Mouse (Mus musculus) CH12.LX (cell line): ENCODE results near the gene Hba-a2. TPM values are rescaled to one million over a fixed set of nuclear protein-coding genes. Genes with fewer than 3 reads are reported as not detected.
"Not testable (repeated sequence)": the region's sequence is repeated elsewhere in the genome, so short reads cannot be mapped to it uniquely, and the experiment has no call there.

Source experiments
- DNase-seq: peaks from one replicate; pipeline ENCODE4 v3.0.0-alpha.2; 2013; ENCODE audit errors: extremely low read depth
- H3K27ac ChIP-seq: 2 replicates; pipeline ENCODE4 v1.5.1; 2012; ENCODE audit warnings: low read depth, mild to moderate bottlenecking, control low read depth, moderate library complexity; ENCODE audit not compliant: insufficient read depth
- H3K27me3 ChIP-seq: replicated peaks from 2 replicates; pipeline ENCODE3; 2012; ENCODE audit warnings: inconsistent platforms
- H3K36me3 ChIP-seq, 2 experiments: replicated peaks in 1 of 2; 2 replicates each; pipeline versions ENCODE3 to v1.6.1; 2012; ENCODE audit warnings: inconsistent platforms in 1 of 2, low read length in 1 of 2, mild to moderate bottlenecking in 1 of 2, mixed read lengths in 1 of 2, moderate library complexity in 1 of 2; ENCODE audit not compliant: control insufficient read depth in 1 of 2, insufficient read depth in 1 of 2
- H3K4me1 ChIP-seq, 2 experiments: 2 replicates each; pipeline ENCODE4 v1.6.1; 2012; ENCODE audit warnings: inconsistent platforms in 1 of 2, moderate library complexity in 1 of 2; ENCODE audit not compliant: insufficient read depth in 2 of 2, control insufficient read depth in 1 of 2
- H3K4me2 ChIP-seq: 2 replicates; pipeline ENCODE4 v1.6.1; 2012; ENCODE audit warnings: low read depth, mild to moderate bottlenecking, control low read depth; ENCODE audit not compliant: poor library complexity, insufficient read depth, severe bottlenecking
- H3K4me3 ChIP-seq, 3 experiments: fragments of 150-350 bp in 1 of 3; sonication (generic) in 1 of 3; replicated peaks in 1 of 3; 2 replicates each; pipeline versions ENCODE3 to v1.5.1; 2011 to 2012; ENCODE audit warnings: low read depth in 2 of 3, low read length in 2 of 3, mild to moderate bottlenecking in 2 of 3, moderate library complexity in 2 of 3, control low read depth in 1 of 3, improper control_type of control experiment in 1 of 3, inconsistent platforms in 1 of 3, mixed read lengths in 1 of 3; ENCODE audit not compliant: poor library complexity in 1 of 3
- H3K79me2 ChIP-seq: replicated peaks from 2 replicates; pipeline ENCODE4 v1.6.1; 2012; ENCODE audit warnings: mild to moderate bottlenecking, moderate library complexity; ENCODE audit not compliant: control insufficient read depth, poor library complexity, insufficient read depth, severe bottlenecking; ENCODE audit errors: extremely low read depth
- H3K9ac ChIP-seq: 2 replicates; pipeline ENCODE4 v1.6.1; 2012; ENCODE audit warnings: low read depth, mild to moderate bottlenecking, control low read depth, moderate library complexity; ENCODE audit not compliant: insufficient read depth
- H3K9me3 ChIP-seq: replicated peaks from 2 replicates; pipeline ENCODE3; 2012; ENCODE audit warnings: low read length, inconsistent platforms, mixed read lengths
- CHD1 ChIP-seq: IDR thresholded peaks from 2 replicates; pipeline ENCODE4 v1.6.1; 2012; ENCODE audit warnings: low read depth, low read length, improper control_type of control experiment, inconsistent platforms
- CHD2 ChIP-seq: IDR thresholded peaks from 2 replicates; pipeline ENCODE4 v1.6.1; 2011; ENCODE audit warnings: low read length, improper control_type of control experiment
- CTCF ChIP-seq, 2 experiments: IDR thresholded peaks in 1 of 2; conservative IDR thresholded peaks in 1 of 2; 2 replicates each; pipeline ENCODE4 v1.5.1; 2011 to 2012; ENCODE audit warnings: low read depth in 2 of 2, low read length in 2 of 2, improper control_type of control experiment in 1 of 2, inconsistent platforms in 1 of 2, mild to moderate bottlenecking in 1 of 2, moderate library complexity in 1 of 2
- E2F4 ChIP-seq: IDR thresholded peaks from 2 replicates; pipeline ENCODE4 v1.6.1; 2011; ENCODE audit warnings: low read depth, low read length, improper control_type of control experiment; ENCODE audit not compliant: insufficient replicate concordance
- EP300 ChIP-seq: IDR thresholded peaks from 2 replicates; pipeline ENCODE4 v1.6.1; 2011; ENCODE audit warnings: low read length, improper control_type of control experiment
- ETS1 ChIP-seq: conservative IDR thresholded peaks from 2 replicates; pipeline ENCODE4 v1.6.1; 2012; ENCODE audit warnings: low read depth, mild to moderate bottlenecking, inconsistent platforms, low read length, improper control_type of control experiment, moderate library complexity
- IRF4 ChIP-seq: IDR thresholded peaks from 2 replicates; pipeline ENCODE4 v1.6.1; 2014; ENCODE audit warnings: low read depth, mild to moderate bottlenecking, inconsistent platforms, low read length, improper control_type of control experiment
- NELFE ChIP-seq: IDR thresholded peaks from 2 replicates; pipeline ENCODE4 v1.6.1; 2011; ENCODE audit warnings: low read depth, low read length, improper control_type of control experiment
- POLR2A ChIP-seq: IDR thresholded peaks from 2 replicates; pipeline ENCODE4 v1.6.1; 2011; ENCODE audit warnings: low read depth, mild to moderate bottlenecking, improper control_type of control experiment, low read length
- RAD21 ChIP-seq: IDR thresholded peaks from 2 replicates; pipeline ENCODE4 v1.6.1; 2011; ENCODE audit warnings: low read depth, mild to moderate bottlenecking, low read length, improper control_type of control experiment, moderate library complexity
- RCOR1 ChIP-seq: conservative IDR thresholded peaks from 2 replicates; pipeline ENCODE4 v1.6.1; 2012; ENCODE audit warnings: low read depth, mild to moderate bottlenecking, inconsistent platforms, low read length, improper control_type of control experiment
- TBP ChIP-seq: conservative IDR thresholded peaks from 2 replicates; pipeline ENCODE4 v1.6.1; 2011; ENCODE audit warnings: low read depth, low read length, improper control_type of control experiment
- TCF12 ChIP-seq: IDR thresholded peaks from 2 replicates; pipeline ENCODE4 v1.6.1; 2014; ENCODE audit warnings: low read depth, mild to moderate bottlenecking, inconsistent platforms, low read length, improper control_type of control experiment
- UBTF ChIP-seq: IDR thresholded peaks from 2 replicates; pipeline ENCODE4 v1.6.1; 2012; ENCODE audit warnings: low read depth, mild to moderate bottlenecking, inconsistent platforms, low read length, improper control_type of control experiment, moderate library complexity
- USF1 ChIP-seq: IDR thresholded peaks from 2 replicates; pipeline ENCODE4 v1.6.1; 2014; ENCODE audit warnings: low read depth, mild to moderate bottlenecking, inconsistent platforms, low read length, improper control_type of control experiment
- USF2 ChIP-seq: conservative IDR thresholded peaks from 2 replicates; pipeline ENCODE4 v1.6.1; 2011; ENCODE audit warnings: low read depth, low read length, improper control_type of control experiment
- ZKSCAN1 ChIP-seq: IDR thresholded peaks from 2 replicates; pipeline ENCODE4 v1.6.1; 2012; ENCODE audit warnings: low read depth, inconsistent platforms, low read length, improper control_type of control experiment, borderline replicate concordance
- ZNF384 ChIP-seq: IDR thresholded peaks from 2 replicates; pipeline ENCODE4 v1.6.1; 2012; ENCODE audit warnings: low read depth, low read length, improper control_type of control experiment, inconsistent platforms
- dilution Hi-C: fragments of 300-500 bp; cut with MboI; formaldehyde crosslinking; loops from 2 replicates; pipeline ENCODE4 v1.14.3; 2020; ENCODE audit warnings: low sequenced_read_pairs; ENCODE audit not compliant: extremely low pct_unique_long_range_greater_than_20kb, extremely low pct_ligation_motif_present
- in situ Hi-C: fragments of 300-500 bp; cut with MboI; formaldehyde crosslinking; loops from 3 replicates; pipeline ENCODE4 v1.14.3; 2019; ENCODE audit warnings: low sequenced_read_pairs, low pct_ligation_motif_present, low pct_unique_long_range_greater_than_20kb, mixed read lengths
- polyA plus RNA-seq: library from polyadenylated mRNA; unstranded; fragments of >175 nt; gene quantifications from 2 replicates; pipeline ENCODE4 v1.2.1, GENCODE M21; 2012; ENCODE audit warnings: low read depth; ENCODE audit not compliant: insufficient read length
- total RNA-seq, 2 experiments: library from RNA; depleted of rRNA; stranded (reverse); fragments of 300-350 nt in 1 of 2; fragments of >200 nt in 1 of 2; gene quantifications; 2 replicates each; pipeline ENCODE4 v1.2.3; 2012 to 2014

Gene Hba-a2
- total and polyA plus RNA-seq, 3 experiments: 2.9 to 10.3 (median 4.6) TPM

- H3K36me3 ChIP-seq, H3K4me2 ChIP-seq, H3K27ac ChIP-seq, in situ Hi-C loops, H3K79me2 ChIP-seq, H3K27me3 ChIP-seq, H3K9me3 ChIP-seq, DNase-seq, H3K4me3 ChIP-seq, dilution Hi-C loops, H3K9ac ChIP-seq: not testable (repeated sequence)
- TF ChIP-seq ZNF384: peak; percentile 63; the same call in 1 of the 2 replicates
- H3K4me1 ChIP-seq: peaks cover 0 to 12% of the 10 kb centered on the region in 2 experiments; a peak in 1 of 4 replicates
Observed at GRCm38 (mm10) chr11:32292819-32293218, 3.5 kb upstream of the Hba-a2 start.

- H3K36me3 ChIP-seq, H3K27me3 ChIP-seq, dilution Hi-C loops, H3K79me2 ChIP-seq, DNase-seq, H3K27ac ChIP-seq, H3K4me3 ChIP-seq, H3K9me3 ChIP-seq, in situ Hi-C loops, H3K4me2 ChIP-seq, H3K9ac ChIP-seq: not testable (repeated sequence)
- peaks cover 0 to 12% of the 10 kb centered on the region in 2 experiments; a peak in 1 of 4 replicates for H3K4me1 ChIP-seq
Observed at GRCm38 (mm10) chr11:32293479-32293878, 2.8 kb upstream of the Hba-a2 start.

GRCm38 (mm10) chr11:32297417-32297816, 1.1 kb downstream of the Hba-a2 start:
- H3K36me3 ChIP-seq, dilution Hi-C loops, H3K4me3 ChIP-seq, in situ Hi-C loops, H3K27ac ChIP-seq, H3K4me2 ChIP-seq, H3K79me2 ChIP-seq, H3K9ac ChIP-seq, DNase-seq, H3K9me3 ChIP-seq: not testable (repeated sequence)
- Histone ChIP-seq H3K27me3 (peaks cover 11% of the 10 kb centered on the region), H3K4me1 (peaks cover 5 to 11% of the 10 kb centered on the region in 2 experiments; a peak in 1 of 4 replicates)

GRCm38 (mm10) chr11:32297866-32298531, 1.7 kb downstream of the Hba-a2 start:
- Histone ChIP-seq H3K79me2 (no peaks in the 10 kb centered on the region), H3K27me3 (peaks cover 11% of the 10 kb centered on the region), H3K27ac (no peak overlapping the region), H3K9ac (no peak overlapping the region)
- TF ChIP-seq CHD1 (no peak), EP300 (no peak), USF1 (no peak), UBTF (no peak), RCOR1 (no peak), ZKSCAN1 (no peak), CTCF (conservative IDR thresholded peaks at IDR 0.05 in 1 of 2, IDR thresholded peaks at IDR 0.05 in 1 of 2; ENCODE audit: low read depth in 2 of 2, low read length in 2 of 2) (no peak), TBP (no peak), RAD21 (no peak), NELFE (no peak), TCF12 (no peak), CHD2 (no peak), E2F4 (no peak), ETS1 (no peak), POLR2A (no peak), USF2 (no peak), IRF4 (no peak)
- TF ChIP-seq, all 38 proteins: peak for 0
- Histone ChIP-seq H3K4me1 (peaks cover 5 to 6% of the 10 kb centered on the region in 2 experiments; a peak in 1 of 4 replicates), H3K4me2 (no peak overlapping the region), H3K9me3 (no peaks in the 10 kb centered on the region), H3K4me3 (no peak overlapping the region), H3K36me3 (no peaks in the 10 kb centered on the region)
- DNase-seq: no peak
- in situ Hi-C loops (no loop called here), dilution Hi-C loops (no loop called here)
